Mouse (Mus musculus) liver, embryonic 13.5 days (tissue): Measurements from ENCODE around the gene BC005537. TPM values are rescaled to one million over a fixed set of nuclear protein-coding genes. Genes with fewer than 3 reads are reported as not detected.

Source experiments
- ATAC-seq: fragments of 200-750 bp; cut with Nextera tagmentation; 2 replicates; pipeline ENCODE4 v1.8.0; 2017; ENCODE audit warnings: low read depth, mild to moderate bottlenecking, moderate number of reproducible peaks, moderate library complexity
- DNase-seq: peaks from one replicate; pipeline ENCODE4 v3.0.0; 2022
- H3K27ac ChIP-seq: fragments of 300-500 bp; sonication (generic); 2 replicates; pipeline ENCODE4 v1.5.1; 2015; ENCODE audit warnings: moderate library complexity, mild to moderate bottlenecking, inconsistent platforms
- H3K27me3 ChIP-seq: fragments of 300-500 bp; sonication (generic); 2 replicates; pipeline ENCODE4 v1.6.1; 2015; ENCODE audit warnings: mild to moderate bottlenecking, inconsistent platforms
- H3K36me3 ChIP-seq: fragments of 300-500 bp; sonication (generic); 2 replicates; pipeline ENCODE4 v1.6.1; 2015; ENCODE audit warnings: mild to moderate bottlenecking, inconsistent platforms
- H3K4me1 ChIP-seq: fragments of 300-500 bp; sonication (generic); replicated peaks from 2 replicates; pipeline ENCODE4 v1.6.1; 2015; ENCODE audit warnings: inconsistent platforms
- H3K4me2 ChIP-seq: fragments of 300-500 bp; sonication (generic); 2 replicates; pipeline ENCODE4 v1.6.1; 2015; ENCODE audit warnings: inconsistent platforms, mild to moderate bottlenecking, moderate library complexity
- H3K4me3 ChIP-seq: fragments of 300-500 bp; sonication (generic); replicated peaks from 2 replicates; pipeline ENCODE4 v1.5.1; 2015; ENCODE audit warnings: mild to moderate bottlenecking, inconsistent platforms
- H3K9ac ChIP-seq: fragments of 300-500 bp; sonication (generic); 2 replicates; pipeline ENCODE4 v1.6.1; 2015; ENCODE audit warnings: mild to moderate bottlenecking, inconsistent platforms
- H3K9me3 ChIP-seq: fragments of 300-500 bp; sonication (generic); replicated peaks from 2 replicates; pipeline ENCODE4 v1.6.1; 2016; ENCODE audit warnings: inconsistent platforms
- WGBS: fragments of 180-500 bp; shearing (Covaris S2); methylation state at CpG from one replicate; pipeline ENCODE4 v1.1.7; 2015; ENCODE audit not compliant: insufficient replicate concordance; 5-methylcytosine and 5-hydroxymethylcytosine counted together
- polyA plus RNA-seq: library from polyadenylated mRNA; unstranded; fragments of >200 nt; fragmentation: Nextera tagmentation; extraction: Ambion mirVana; gene quantifications from 2 replicates; pipeline ENCODE4 v1.2.1, GENCODE M21; 2015

Gene BC005537
- polyA plus RNA-seq, 1 experiment from 2014 or later, result 9.6 TPM

DNA sequence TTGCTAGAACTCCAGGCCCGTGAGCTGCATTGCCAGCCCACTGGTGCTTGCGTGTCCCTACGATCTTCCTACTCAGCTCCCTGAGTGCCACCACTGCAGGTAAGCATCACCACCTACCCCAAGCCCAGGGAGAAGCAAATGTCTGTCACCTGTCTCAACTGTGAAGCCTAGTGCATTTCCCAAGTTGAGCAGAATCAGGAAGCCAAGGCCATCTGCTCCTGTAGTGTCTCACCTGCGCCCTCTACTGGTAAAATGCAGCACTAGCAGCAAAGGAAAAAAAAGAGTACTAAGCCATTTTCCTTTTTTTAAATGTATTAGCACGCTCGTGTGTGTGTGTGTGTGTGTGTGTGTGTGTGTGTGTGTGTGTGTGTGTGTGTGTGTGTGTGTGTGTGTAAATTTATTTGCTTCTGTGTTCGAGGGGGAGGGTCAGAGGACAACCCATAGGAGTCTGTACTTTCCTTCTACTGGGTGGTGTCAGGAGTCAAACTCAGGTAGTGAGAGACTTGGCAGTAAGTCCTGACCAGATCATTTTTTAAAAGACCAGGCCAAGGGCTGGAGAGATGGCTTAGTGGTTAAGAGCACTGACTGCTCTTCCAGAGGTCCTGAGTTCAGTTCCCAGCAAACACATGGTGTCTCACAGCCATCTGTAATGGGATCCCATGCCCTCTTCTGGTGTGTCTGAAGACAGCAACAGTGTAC is 25.2 kb upstream of the BC005537 start:
- no peak overlapping the region for H3K9ac ChIP-seq
- H3K9me3 ChIP-seq, result no peaks in the 10 kb centered on the region
- H3K4me3 ChIP-seq, result no peak overlapping the region
- DNase-seq (peak; percentile 34), ATAC-seq (0 out of 2 replicates have a peak, but pooled peaks have one; percentile 29)
- no peaks in the 10 kb centered on the region for H3K36me3 ChIP-seq
- H3K4me1 ChIP-seq, result no peaks in the 10 kb centered on the region
- H3K27me3 ChIP-seq, result no peaks in the 10 kb centered on the region
- WGBS, result 41% methylated on average over 7 of the region's 7 CpGs
- no peak overlapping the region for H3K4me2 ChIP-seq
- no peak overlapping the region for H3K27ac ChIP-seq

DNA sequence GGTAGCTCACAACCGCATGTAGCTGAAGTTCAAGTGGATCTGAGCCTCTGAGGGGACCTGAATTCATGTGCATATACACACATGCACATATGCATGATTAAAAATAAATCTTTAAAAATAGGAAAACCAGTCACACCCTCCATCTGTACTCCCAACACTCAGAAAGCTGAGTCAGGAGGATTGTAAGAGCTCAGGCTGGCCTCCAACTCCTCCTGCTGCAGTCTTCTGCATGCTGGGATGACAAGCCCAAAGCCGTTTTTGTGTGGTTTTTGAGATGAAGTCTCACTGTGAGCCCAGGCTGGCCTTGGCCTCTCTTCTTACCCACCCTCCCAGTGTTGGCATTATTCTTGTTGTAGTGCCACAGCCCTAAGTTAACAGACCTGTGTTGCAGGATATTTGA is 23.4 kb upstream of the BC005537 start:
- DNase-seq (no peak), ATAC-seq (no peak)
- Histone ChIP-seq H3K4me3 (no peak overlapping the region), H3K9ac (no peak overlapping the region), H3K4me1 (no peaks in the 10 kb centered on the region), H3K9me3 (no peaks in the 10 kb centered on the region), H3K27me3 (no peaks in the 10 kb centered on the region), H3K4me2 (no peak overlapping the region), H3K36me3 (no peaks in the 10 kb centered on the region), H3K27ac (no peak overlapping the region)
- 73% methylated on average over 2 of the region's 2 CpGs for WGBS

DNA sequence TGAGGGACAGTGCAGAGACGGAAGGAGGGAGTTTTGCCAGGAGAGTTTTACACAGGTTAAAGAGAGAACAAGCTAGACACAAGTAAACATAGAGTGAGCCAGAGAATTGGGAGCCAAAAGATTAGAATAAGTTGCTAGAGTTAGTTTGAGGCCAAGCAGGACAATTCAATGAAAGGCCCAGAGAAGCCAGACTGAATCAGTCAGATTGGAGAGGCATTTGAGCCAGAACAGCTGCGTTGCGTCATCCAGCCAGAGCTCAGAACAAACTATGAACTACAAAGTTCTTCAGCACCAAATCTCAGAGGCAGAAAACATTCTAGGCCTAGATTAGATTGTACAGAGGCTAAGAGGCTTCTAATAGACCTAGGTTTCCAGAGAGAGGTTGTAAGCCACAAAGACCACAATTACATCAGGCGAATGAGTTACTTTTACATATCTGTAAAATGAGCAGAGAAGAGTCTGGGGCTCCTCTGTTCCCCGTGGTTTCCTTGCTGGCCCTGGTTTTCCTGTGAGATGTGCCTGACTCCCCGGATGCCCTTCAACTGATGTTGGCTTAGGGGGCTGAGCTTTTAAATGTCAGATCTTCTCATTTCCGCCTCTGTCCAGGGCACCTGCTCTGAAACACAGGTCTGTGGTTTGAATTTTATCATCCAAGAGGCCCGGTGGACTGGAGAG is 22.6 kb upstream of the BC005537 start:
- WGBS, result 50% methylated on average over 8 of the region's 8 CpGs
- H3K9ac ChIP-seq, result no peak overlapping the region
- DNase-seq, result no peak

DNA sequence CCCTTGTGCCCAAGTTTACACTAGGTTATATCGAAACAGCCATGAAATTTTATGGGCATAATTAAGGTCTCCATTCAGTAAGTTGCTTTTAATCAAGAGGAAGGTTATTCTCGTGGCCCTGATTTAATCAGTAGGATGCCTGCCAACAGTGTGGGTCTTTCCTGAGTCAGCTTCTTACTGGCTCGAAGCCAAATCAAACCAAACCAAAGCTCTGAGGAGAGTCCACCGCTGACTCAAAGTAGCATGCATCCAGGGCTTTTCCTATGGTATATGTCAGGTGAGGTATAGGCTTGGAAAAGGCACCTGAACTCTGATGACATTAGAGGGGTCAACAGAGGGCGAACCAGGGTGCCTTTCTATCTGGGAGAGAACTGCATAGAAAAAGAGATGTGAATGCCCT is 19.5 kb upstream of the BC005537 start:
- ATAC-seq (no peak), DNase-seq (no peak)
- no peak overlapping the region for H3K4me2 ChIP-seq
- H3K4me1 ChIP-seq, result peaks cover 2% of the 10 kb centered on the region; the same call in 1 of the 2 replicates
- no peak overlapping the region for H3K27ac ChIP-seq
- H3K36me3 ChIP-seq, result no peaks in the 10 kb centered on the region
- no peaks in the 10 kb centered on the region for H3K9me3 ChIP-seq
- H3K4me3 ChIP-seq, result no peak overlapping the region
- H3K27me3 ChIP-seq, result no peaks in the 10 kb centered on the region
- WGBS, result 61% methylated on average over 5 of the region's 5 CpGs
- no peak overlapping the region for H3K9ac ChIP-seq

More for the DNA sequence above, 22.6 kb upstream of the BC005537 start:
- Histone ChIP-seq H3K27me3 (no peaks in the 10 kb centered on the region), H3K4me3 (no peak overlapping the region), H3K9me3 (no peaks in the 10 kb centered on the region), H3K4me1 (no peaks in the 10 kb centered on the region), H3K36me3 (no peaks in the 10 kb centered on the region), H3K27ac (no peak overlapping the region), H3K4me2 (no peak overlapping the region)
- no peak for ATAC-seq

DNA sequence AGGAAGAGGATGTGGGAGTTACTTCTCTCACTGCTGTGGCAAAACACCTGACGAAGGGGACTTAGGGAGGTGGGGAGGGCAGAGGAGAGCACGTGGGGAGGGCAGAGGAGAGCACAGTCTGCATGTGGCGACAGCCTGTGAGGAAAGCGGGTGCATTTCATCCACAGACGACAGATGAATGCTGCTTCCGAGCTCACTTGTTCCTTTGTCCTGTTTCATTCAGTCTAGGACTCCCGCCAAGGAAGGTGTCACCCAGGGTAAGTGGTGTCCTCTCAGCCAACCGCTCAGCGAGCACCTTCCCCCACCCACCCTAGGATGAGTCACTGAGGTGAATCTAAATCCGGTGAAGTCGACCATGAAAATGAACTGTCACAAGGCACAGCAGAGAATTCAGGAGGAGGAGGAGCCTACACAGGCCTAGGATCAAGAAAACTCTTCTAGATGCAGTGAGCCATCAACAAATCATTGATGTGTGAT is 15.4 kb upstream of the BC005537 start:
- no peak for DNase-seq
- Histone ChIP-seq H3K27me3 (no peaks in the 10 kb centered on the region), H3K9ac (no peak overlapping the region), H3K27ac (no peak overlapping the region), H3K4me3 (no peak overlapping the region), H3K9me3 (no peaks in the 10 kb centered on the region), H3K4me1 (peaks cover 2% of the 10 kb centered on the region; the same call in 1 of the 2 replicates), H3K36me3 (no peaks in the 10 kb centered on the region), H3K4me2 (no peak overlapping the region)
- no peak for ATAC-seq
- 45% methylated on average over 11 of the region's 11 CpGs for WGBS

DNA sequence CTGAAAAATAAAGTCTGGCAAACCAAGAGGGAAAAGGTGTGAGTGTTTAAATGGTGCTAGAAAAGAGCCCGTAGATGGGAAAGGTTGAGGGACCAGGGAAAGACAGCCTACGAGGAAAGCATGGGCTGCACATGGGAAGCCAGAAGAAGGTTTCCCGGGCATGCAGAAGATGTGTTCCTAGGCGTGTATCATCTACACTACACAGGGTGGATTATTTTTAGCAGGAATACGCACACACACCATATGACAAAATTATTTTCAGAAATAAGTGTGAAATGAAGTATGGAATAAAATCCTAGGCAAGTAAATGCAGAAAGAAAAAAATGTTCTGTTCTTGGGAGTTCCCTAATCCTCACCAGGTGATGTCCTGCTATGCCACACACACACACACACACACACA is 14.0 kb upstream of the BC005537 start:
- Histone ChIP-seq H3K36me3 (no peaks in the 10 kb centered on the region), H3K4me1 (peaks cover 2% of the 10 kb centered on the region; the same call in 1 of the 2 replicates), H3K9ac (no peak overlapping the region), H3K27ac (no peak overlapping the region), H3K9me3 (no peaks in the 10 kb centered on the region), H3K4me2 (no peak overlapping the region), H3K4me3 (no peak overlapping the region), H3K27me3 (no peaks in the 10 kb centered on the region)
- WGBS, result 72% methylated on average over 5 of the region's 5 CpGs
- DNase-seq (no peak), ATAC-seq (no peak)

DNA sequence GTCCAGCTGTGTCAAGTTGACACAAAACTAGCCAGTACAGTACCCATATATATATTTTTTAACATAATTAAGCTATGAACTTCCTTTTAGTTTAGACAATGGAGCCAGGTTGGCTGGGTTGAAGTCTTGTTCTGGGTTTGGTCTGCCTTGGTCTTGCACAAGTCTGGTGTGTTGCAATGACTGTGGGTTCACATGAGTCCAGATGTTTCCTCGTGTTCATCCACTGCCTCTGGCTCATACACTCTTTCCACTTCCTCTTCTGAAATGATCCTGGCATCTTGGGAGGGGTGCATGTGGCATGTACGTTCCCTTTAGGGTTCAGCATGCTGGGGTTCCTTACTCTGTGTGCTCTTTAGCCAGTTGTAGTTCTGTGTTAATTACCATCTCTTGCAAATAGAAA is 10.1 kb upstream of the BC005537 start:
- Histone ChIP-seq H3K9ac (no peak overlapping the region), H3K4me3 (no peak overlapping the region), H3K27ac (no peak overlapping the region), H3K9me3 (no peaks in the 10 kb centered on the region), H3K36me3 (no peaks in the 10 kb centered on the region), H3K27me3 (no peaks in the 10 kb centered on the region), H3K4me1 (no peaks in the 10 kb centered on the region), H3K4me2 (no peak overlapping the region)
- DNase-seq (peak; percentile 23), ATAC-seq (peak; percentile 39; the same call in 1 of the 2 replicates)
- 11% methylated on average over 2 of the region's 2 CpGs for WGBS

DNA sequence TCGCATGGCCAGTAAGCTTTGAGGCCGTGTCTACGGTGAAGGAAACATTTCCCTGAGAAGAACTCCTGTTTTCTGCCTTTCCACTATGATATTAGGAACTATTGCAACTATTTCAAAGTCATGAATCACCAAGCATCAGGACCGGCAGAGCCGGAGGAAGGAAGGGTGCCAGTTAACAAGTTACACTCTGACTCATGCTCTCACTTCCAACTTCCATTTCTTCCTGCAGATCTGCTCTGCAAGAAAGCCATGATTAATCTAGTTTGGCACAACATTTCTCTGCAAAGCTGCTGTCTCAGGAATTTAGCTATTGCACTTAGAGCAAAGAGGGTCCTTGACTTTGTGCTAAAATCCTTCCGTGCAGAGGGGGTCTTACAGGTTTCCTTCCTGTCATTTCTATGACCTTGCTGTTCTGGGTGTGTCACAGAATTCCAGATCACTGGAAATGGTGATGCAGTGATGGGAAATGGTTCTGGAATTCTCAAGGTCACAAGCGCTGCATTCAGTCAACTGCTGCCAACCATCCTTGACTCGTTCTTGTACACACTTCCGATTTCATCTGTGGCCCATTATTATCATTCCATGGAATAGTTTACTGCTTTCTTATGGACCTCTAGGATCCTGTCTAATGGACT is 8.9 kb upstream of the BC005537 start:
- Histone ChIP-seq H3K4me3 (no peak overlapping the region), H3K36me3 (no peaks in the 10 kb centered on the region), H3K9ac (no peak overlapping the region), H3K4me1 (no peaks in the 10 kb centered on the region), H3K27me3 (no peaks in the 10 kb centered on the region), H3K27ac (no peak overlapping the region), H3K9me3 (no peaks in the 10 kb centered on the region), H3K4me2 (no peak overlapping the region)
- ATAC-seq (no peak), DNase-seq (no peak)
- WGBS, result 63% methylated on average over 9 of the region's 9 CpGs

DNA sequence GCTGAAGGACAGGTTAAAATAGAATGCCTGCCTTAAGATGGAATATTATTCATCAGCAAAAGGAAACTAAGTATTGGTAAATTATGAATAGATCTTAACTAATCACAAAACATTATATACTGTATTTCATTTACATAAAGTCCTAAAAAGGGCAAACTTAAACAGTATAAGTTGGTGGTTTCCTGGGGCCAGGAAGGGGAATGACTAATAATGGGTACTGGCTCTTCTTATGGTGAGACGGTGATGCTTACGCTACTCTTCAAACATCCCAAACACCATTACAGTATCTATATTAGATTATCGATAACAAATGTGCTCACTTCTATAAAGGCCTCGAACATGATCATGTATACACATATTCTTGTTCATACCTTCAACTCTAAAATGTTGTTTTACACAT is 2.8 kb upstream of the BC005537 start:
- no peak overlapping the region for H3K4me3 ChIP-seq
- no peaks in the 10 kb centered on the region for H3K9me3 ChIP-seq
- no peak for ATAC-seq
- 87% methylated on average over 4 of the region's 4 CpGs for WGBS
- no peak overlapping the region for H3K4me2 ChIP-seq
- H3K4me1 ChIP-seq, result peaks cover 15% of the 10 kb centered on the region
- H3K27ac ChIP-seq, result no peak overlapping the region
- H3K9ac ChIP-seq, result no peak overlapping the region
- H3K36me3 ChIP-seq, result no peaks in the 10 kb centered on the region; the same call in 1 of the 2 replicates
- DNase-seq, result no peak
- no peaks in the 10 kb centered on the region for H3K27me3 ChIP-seq

DNA sequence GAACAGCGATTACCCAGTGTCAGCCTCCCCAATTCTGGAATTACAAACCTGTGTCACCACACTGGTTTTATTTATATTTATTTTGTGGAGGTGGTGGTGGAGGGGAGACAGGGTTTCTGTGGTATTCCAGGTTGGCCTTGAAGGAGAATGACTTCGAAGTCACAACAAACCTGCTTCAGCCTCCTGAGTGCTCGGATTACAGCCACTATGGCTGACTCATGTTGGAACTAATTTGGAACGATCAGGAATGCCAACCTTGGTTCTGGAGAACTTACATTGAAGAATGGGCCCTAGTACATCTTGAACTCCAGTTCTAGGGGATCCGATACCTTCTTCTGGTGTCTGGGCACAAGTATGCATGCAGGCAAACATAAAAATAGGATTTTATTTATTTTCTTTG is 2.1 kb upstream of the BC005537 start:
- Histone ChIP-seq H3K4me3 (peak overlapping the region; percentile 98), H3K4me1 (peaks cover 20% of the 10 kb centered on the region), H3K27me3 (no peaks in the 10 kb centered on the region), H3K36me3 (peaks cover 3% of the 10 kb centered on the region; the same call in 1 of the 2 replicates), H3K9ac (peak overlapping the region; percentile 99), H3K27ac (peak overlapping the region; percentile 100), H3K9me3 (no peaks in the 10 kb centered on the region), H3K4me2 (peak overlapping the region; percentile 94)
- WGBS, result 76% methylated on average over 5 of the region's 5 CpGs
- no peak for DNase-seq
- ATAC-seq, result no peak

DNA sequence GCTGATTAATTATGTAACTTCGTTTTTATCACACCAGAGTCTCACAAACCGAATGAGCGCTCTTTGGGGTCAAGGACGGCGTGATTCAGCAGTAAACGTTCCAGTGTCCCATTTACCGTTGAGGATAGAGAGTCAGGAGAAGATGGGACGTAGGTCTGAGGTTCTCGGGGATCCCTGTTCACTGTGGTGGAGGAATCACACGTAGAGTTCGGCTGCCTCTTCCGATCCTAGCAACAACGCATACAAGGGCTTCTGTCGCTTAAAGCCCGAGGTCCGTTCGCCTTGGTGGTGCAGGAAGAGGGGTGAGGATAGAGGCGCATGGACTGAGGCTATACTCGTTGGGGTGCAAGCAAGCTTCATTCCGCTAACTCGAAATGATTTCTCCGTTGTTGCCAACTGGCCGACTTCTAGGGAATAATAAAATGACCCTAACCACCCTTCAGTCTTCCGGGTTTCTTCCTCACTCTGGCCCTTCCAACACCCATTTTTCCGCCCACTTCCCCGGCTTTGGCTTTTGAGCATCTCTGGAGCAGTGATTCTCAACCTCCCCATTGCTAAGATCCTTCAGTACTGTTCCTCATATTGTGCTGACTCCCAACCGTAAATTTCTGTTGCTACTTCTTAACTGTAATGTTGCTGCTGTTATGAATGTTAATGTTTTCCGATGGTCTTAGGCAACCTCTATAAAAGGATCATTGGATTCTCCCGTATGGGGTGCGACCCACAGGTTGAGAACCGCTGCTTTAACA is 1.4 kb upstream of the BC005537 start:
- WGBS, result under 1% methylated on average over 31 of the region's 31 CpGs
- Histone ChIP-seq H3K27me3 (no peaks in the 10 kb centered on the region), H3K4me2 (peak overlapping the region; percentile 94), H3K9ac (peak overlapping the region; percentile 99), H3K4me3 (peak overlapping the region; percentile 98), H3K27ac (peak overlapping the region; percentile 100), H3K9me3 (no peaks in the 10 kb centered on the region), H3K4me1 (peaks cover 24% of the 10 kb centered on the region), H3K36me3 (peaks cover 8% of the 10 kb centered on the region)
- DNase-seq (peak; percentile 43), ATAC-seq (peak; percentile 22)
